Mouse (Mus musculus) A20 (cell line): ENCODE measurements around the gene Cfap54.

Source experiments
- DNase-seq: peaks from one replicate; pipeline ENCODE4 v3.0.0-alpha.2; 2011; ENCODE audit warnings: low read depth, low spot score

The Cfap54 gene

GRCm38 (mm10) chr10:93081133-93081779 lies at the start of gene Cfap54:
TSS of gene Cfap54 (minus strand) at chr10:93081618.
- DNase-seq = peak; percentile 95

DNA sequence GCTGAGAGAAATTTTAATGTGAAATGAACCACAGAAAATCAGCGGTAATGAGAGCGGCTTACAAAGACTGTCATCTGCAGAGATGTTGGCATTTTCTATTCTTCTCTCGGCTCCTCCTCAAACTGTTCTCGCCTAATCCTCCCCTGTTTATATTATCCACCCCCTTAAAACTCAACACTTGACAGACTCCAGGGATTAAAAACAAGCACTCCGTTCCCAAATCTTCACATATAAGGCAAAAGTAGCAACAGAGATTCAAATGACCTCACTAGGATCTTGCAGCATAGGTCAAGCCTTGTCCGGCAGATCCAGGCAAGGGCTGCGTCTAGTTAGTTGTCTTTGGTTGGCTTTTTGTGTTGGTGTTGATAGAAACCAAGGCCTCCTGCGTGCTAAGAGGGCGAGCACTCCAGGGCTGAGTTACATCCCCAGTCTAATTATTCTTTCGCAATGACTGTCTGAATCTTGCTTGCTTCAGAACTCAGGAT lies 49.1 kb upstream of the Cfap54 start:
- DNase-seq = no peak

- DNase-seq = no peak
These were observed 48.6 kb upstream of the Cfap54 start for GRCm38 (mm10) chr10:93129904-93130455.

DNA sequence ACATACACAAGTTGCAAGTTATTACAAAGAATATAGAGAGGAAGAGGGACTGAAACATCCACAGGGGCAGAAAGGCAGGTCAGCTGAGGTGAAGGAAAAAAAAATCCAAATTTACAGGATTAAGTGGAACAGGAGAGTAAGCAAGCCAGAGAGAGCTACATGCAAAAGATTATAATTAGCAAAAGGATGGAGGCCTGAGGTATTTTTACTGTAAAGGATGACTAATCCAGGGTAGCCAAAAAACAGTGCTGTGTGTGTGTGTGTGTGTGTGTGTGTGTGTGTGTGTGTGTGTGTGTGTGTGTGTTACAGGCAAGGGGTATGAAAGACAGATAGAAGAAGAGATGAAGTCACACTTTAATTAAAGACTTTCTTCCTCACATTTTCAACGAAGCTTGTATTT lies 47.9 kb upstream of the Cfap54 start:
- DNase-seq = no peak

- no peak for DNase-seq
These were observed 47.1 kb upstream of the Cfap54 start for GRCm38 (mm10) chr10:93128566-93128965.

DNA sequence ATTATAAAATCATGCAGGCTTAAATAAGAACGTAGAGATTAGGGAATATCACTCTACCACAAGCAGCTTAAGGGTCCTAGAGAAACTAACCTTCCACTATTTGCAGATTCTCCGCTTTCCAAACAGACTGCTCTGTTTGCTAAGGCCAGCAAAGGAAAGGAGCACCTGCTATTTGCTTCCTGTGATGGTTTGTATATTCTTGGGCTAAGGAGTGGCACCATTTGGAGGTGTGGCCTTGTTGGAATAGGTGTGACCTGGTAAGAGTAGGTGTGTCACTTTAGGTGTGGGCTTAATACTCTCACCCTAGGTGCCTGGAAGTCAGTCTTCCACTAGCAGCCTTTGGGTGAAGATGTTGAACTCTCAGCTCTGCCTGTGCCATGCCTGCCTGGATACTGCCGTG lies 44.6 kb upstream of the Cfap54 start:
- no peak for DNase-seq

GRCm38 (mm10) chr10:93123957-93124613 lies 42.7 kb upstream of the Cfap54 start:
- DNase-seq = peak; percentile 4

DNA sequence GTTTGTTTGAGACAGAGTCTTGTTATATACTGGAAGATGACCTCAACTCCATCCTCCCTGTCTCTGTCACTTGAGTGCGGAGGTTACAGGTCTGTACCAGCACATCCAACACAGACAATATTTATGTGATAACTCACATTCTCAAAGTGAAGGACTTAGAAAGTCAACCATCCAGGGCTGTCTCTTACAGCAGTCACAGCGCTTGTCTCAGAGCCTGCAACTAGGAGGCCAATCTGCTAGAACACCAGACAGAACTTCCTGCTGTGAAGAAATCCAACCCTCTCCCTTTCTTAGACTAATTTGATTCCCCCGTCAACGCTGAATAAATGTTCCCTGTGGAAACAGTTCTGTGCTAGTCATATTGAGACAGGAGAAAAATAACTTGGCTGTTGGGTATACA lies 41.9 kb upstream of the Cfap54 start:
- DNase-seq = no peak

- no peak for DNase-seq
These were observed 41.2 kb upstream of the Cfap54 start for GRCm38 (mm10) chr10:93122399-93123184.

- DNase-seq = no peak
These were observed 39.9 kb upstream of the Cfap54 start for GRCm38 (mm10) chr10:93121262-93121860.

DNA sequence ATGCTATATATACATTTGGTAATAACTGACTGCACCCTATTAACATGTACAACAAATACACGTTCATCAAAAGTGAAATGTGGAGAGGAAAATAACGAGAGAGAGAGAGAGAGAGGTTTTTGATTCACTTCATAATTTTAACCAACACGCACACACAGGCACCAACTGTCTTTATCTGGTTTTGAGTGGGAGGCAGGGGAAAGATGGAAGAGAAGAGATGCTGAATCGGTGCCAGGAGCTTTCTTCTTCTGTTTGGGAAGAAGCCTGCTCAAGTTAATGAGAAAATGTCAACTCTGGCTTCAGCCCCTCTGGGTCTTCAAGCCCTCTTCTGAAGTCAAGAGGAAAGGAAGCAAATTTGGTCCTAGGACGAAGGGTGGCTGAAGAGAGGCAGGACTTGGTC lies 38.4 kb upstream of the Cfap54 start:
- no peak for DNase-seq

DNA sequence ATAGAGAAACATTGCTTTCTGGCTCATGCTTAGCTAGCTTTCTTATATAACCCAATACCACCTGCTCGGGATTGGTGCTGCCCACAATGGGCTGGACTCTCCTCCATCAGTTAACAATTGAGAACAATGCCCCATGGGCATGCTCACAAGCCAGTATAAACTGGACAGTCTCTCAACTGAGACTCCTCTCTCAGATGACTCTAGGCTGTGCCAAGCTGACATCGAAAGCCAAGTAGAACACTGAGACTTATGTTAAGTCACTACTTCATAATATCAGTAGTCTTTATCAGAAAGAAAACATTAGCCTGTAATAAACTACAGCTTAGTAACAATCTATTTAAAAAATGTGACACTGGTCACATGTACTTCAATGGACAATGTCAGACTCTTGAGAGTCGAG lies 35.2 kb upstream of the Cfap54 start:
- DNase-seq = no peak

DNA sequence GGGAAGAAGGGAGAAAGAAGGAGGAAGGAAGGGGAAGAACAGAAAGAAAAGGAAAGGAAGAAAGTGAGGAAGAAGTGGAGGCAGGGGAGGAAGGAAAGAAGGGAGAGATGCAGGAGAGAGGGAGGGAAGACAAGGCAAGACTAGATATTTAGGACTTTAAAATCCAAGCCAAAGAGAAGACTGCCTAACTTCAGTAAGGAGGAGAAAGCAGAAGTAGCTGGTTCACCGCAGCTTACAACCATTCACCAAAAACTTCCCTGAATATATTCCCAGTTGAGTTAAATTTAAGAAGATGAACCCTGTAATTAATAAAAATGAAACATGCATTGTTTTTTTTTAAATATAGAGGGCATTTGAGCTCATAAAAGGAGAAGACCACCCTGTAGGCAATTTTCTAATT lies 34.3 kb upstream of the Cfap54 start:
- no peak for DNase-seq

GRCm38 (mm10) chr10:93114782-93115181 lies 33.4 kb upstream of the Cfap54 start:
- peak; percentile 30 for DNase-seq

DNA sequence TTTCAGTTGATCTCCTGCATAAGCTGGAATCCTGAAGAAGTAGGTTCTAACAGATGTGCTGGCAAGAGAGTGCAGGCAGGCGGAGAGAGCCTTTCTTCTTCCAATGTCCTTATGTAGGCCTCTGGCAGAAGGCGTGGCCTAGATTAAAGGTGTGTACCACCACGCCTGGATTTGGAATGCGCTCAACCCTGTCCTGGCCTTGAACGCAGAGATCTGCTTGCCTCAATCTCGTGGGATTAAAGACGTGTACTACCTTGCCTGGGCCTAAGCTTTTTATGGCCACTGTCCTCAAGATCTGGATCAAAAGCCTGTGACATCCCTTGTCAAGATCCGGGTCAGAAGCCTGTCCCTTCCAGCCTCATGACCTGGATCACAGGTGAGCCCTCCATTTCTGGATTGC lies 32.5 kb upstream of the Cfap54 start:
- DNase-seq = no peak

DNA sequence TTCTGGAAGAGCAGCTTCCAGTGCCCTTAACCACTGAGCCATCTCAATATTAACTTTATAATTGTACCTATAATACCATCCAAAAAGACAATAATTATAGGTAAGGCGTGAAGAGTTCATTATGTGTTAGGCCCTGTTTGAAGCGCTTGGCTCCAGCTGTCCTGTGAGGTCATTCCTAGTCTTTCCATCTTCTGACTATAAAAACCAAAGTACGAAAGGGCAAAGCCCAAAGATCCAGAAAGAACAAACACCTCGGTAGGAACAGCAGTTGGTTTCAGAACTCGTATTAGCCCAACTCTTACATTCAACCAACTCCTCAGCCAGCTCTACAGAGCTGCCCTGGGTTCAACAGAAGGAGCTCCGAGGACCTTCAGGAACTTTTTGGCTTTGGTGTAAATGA lies 30.6 kb upstream of the Cfap54 start:
- no peak for DNase-seq

DNA sequence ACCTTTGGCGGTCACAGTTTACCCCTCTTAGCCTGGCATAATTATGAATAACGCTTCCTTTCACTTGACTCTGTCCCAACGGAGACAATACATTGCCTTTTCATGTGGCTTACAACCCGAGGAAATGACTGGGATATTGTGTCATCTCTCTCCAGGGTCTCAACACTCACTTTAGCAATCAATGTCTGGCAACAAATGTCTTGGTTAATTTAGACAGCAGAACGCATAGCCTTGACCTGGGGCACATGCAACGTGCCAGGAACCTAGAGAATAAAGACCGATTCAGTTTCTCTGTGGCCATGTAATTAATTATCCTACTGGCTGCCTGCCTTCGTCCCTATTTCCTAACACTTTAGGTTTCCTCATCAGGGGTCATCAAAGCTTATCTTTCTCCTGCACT lies 30.0 kb upstream of the Cfap54 start:
- DNase-seq = no peak

- no peak for DNase-seq
These were observed 23.9 kb upstream of the Cfap54 start for GRCm38 (mm10) chr10:93105358-93105757.

- DNase-seq = no peak
These were observed 22.9 kb upstream of the Cfap54 start for GRCm38 (mm10) chr10:93104357-93104756.

GRCm38 (mm10) chr10:93103676-93104075 lies 22.3 kb upstream of the Cfap54 start:
- no peak for DNase-seq

- DNase-seq = no peak
These were observed 20.9 kb upstream of the Cfap54 start for GRCm38 (mm10) chr10:93102321-93102720.
